Mouse (Mus musculus): ENCODE data around the gene Zxdc. TPM values are rescaled to one million over a fixed set of nuclear protein-coding genes. Genes with fewer than 3 reads are reported as not detected.

Zxdc gene
- total RNA-seq, 2 experiments from 2014 or later, result 14.4 to 14.6 TPM

DNA sequence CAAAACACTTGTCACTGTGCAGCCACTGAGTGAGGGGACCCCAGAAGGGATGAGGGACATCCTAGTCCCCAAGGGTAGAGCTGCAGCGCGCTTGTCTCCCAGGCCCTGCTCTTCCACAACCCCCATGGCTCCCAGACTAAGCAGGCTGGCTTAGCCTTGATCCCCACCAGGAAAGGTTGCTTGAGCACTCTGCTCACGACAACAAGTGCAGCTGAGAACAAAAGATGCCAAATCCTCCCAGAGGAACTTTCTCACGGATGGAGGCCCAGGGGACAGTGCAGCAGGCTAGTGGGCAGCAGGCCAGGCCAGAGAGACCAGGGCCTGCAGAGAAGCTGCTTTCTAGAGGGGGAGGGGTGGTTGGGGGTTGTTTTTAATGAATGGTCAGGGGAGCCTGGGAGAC, 77.6 kb downstream of the Zxdc start:
- intact Hi-C loops (cut with DNase I), result loop anchor here (5.0 kb wide), 1 partner anchor 130 kb away; no protein-coding TSS in a partner anchor
- DNase-seq, result no peak

DNA sequence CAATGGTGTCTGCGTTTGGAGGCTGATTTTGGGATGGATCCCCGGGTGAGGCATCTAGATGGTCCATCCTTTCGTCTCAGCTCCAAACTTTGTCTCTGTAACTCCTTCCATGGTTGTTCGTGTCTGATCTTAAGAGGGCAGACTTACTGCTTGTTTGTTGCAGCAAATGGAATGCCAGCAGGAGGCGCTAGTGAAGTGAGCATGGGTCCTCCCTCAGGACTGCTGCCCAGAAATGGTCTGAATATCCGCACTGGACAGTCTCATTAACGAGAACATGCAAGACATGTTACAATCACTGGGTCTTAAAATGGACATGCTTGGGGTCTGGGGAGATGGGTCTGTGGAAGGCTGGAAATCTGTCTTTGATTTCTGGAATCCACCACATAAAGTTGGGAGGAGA, 80.9 kb downstream of the Zxdc start:
- intact Hi-C loops (cut with DNase I), result loop anchor here (1.0 kb wide), 2 partner anchors 65 to 88 kb away; no protein-coding TSS in a partner anchor
- peak; percentile 90 to 94 for DNase-seq

DNA sequence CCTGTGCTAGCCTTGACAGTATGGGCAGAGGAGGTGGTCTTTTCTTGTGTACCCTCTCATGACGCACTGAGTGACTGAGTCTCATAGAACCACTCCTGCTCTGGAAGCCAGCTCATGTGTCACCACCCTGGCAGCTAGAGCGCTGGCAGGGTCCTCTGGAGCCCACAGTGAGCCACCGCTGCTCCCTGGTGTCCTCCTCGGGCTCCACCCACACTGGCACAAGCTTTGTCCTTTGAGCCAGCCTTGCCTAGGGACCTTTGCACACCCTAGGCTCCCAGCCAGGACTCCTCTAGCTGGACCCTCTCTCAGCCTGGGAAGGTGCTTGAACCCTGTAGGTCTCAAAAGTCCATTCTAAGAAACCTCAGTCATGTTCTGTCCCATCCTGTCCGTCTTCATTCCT, 81.4 kb downstream of the Zxdc start:
- intact Hi-C loops (cut with DNase I), result loop anchor here (1.0 kb wide), 2 partner anchors 65 to 88 kb away; no protein-coding TSS in a partner anchor
- peak; percentile 65 to 71 for DNase-seq

DNA sequence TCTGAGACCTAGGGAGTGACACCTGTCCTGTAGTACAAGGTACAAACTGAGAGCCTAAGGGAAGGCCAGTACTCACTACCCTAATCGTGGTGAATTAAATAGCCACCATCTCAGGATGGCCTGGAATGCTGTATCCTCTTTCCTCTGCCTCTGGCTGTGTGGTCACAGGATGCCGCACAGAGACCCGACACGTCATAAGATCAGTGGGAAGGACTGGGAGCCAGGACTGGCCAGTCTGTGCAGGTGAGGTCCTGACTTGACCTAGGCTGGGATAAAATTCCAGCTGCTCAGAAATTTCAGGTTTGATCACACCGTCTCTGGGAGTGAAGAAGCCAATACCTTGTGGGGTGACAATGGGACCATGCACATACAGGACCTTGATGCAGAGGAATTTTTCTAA, 82.2 kb downstream of the Zxdc start:
- intact Hi-C loops (cut with DNase I), result no loop called here

DNA sequence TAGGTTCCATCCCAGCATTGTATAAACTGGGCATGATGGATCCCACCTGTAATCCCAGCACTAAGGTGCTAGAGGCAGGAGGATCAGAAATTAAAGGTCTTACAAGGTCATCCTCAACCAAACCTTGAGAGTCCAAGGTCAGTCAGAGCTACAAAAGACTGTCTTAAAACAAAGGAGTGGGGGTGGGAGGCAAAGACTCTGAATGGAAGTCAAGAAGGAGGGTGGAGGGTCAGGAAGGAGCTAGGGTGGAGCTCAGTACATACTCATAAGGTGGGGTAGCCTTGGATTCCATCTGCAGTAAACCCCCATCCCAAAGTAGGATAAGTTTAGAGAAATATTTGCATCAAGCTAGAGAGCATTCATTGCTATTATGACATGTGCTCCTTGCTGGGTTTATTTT, 83.3 kb downstream of the Zxdc start:
- DNase-seq, result no peak

More for the DNA sequence above, 82.2 kb downstream of the Zxdc start:
- DNase-seq, result no peak

More for the DNA sequence above, 83.3 kb downstream of the Zxdc start:
- intact Hi-C loops (cut with DNase I), result no loop called here

Other genes starting within 250 kb of the Zxdc start
- gene Vmn1r51, start 246.9 kb upstream of the Zxdc start, total RNA-seq (2021), result not detected
- gene Vmn1r52, start 194.7 kb upstream of the Zxdc start, total RNA-seq (2021), result not detected
- not detected for gene V1ra8, start 166.7 kb upstream of the Zxdc start, total RNA-seq (2021)
- not detected for gene Vmn1r53, start 145.1 kb upstream of the Zxdc start, total RNA-seq (2021)
- gene Vmn1r54, start 123.2 kb upstream of the Zxdc start, total RNA-seq (2021), result not detected
- not detected for gene BC048671, start 68.3 kb upstream of the Zxdc start, total RNA-seq (2021)
- gene Chst13, start 44.3 kb upstream of the Zxdc start, total RNA-seq (2021), result not detected
- gene Uroc1, start 36.2 kb upstream of the Zxdc start, total RNA-seq (2021), result not detected
- gene Cfap100, start 59.3 kb downstream of the Zxdc start, total RNA-seq (2021), result under 1 TPM in 1 of 2 experiments, not detected in 1; 0.35 TPM
- gene Klf15, start 93.1 kb downstream of the Zxdc start, total RNA-seq (2021), result 10 to 100 TPM; 60.8 to 87.4 TPM
- gene Aldh1l1, start 116.9 kb downstream of the Zxdc start, total RNA-seq (2021), result 1 to 10 TPM; 1.9 to 2.2 TPM
- 10 to 100 TPM; 68.8 to 72.1 TPM for gene Slc41a3, start 235.2 kb downstream of the Zxdc start, total RNA-seq (2021)

Measured in heart, postnatal 36 days (tissue).